Mouse (Mus musculus) right cerebral cortex, postnatal 10 days (tissue): ENCODE data around the gene Rpl5.
"Not testable (repeated sequence)": the region's sequence is repeated elsewhere in the genome, so short reads cannot be mapped to it uniquely, and the experiment has no call there.

Experiments
- DNase-seq, 2 experiments: peaks; one replicate each; pipeline ENCODE4 v3.0.0; 2021; ENCODE audit warnings: low spot score in 2 of 2

Gene Rpl5

GRCm38 (mm10) chr5:107900206-107901013 lies at the start of gene Rpl5:
Gene Rpl5, plus strand, starts transcription at chr5:107900502.
- DNase-seq = peak; percentile 97 to 98

GRCm38 (mm10) chr5:107853807-107854206 lies 46.5 kb upstream of the Rpl5 start:
- peak in 1 of 2 experiments; percentile 39 for DNase-seq

- no peak for DNase-seq
Measured at GRCm38 (mm10) chr5:107854556-107854955, 45.7 kb upstream of the Rpl5 start.

- DNase-seq = no peak
Measured at GRCm38 (mm10) chr5:107855546-107855945, 44.8 kb upstream of the Rpl5 start.

GRCm38 (mm10) chr5:107858963-107859362 lies 41.3 kb upstream of the Rpl5 start:
- DNase-seq = no peak

GRCm38 (mm10) chr5:107863971-107864370 lies 36.3 kb upstream of the Rpl5 start:
- no peak for DNase-seq

GRCm38 (mm10) chr5:107866127-107867126 lies 33.9 kb upstream of the Rpl5 start:
- DNase-seq = peak in 1 of 2 experiments; percentile 32

GRCm38 (mm10) chr5:107867970-107868904 lies 32.1 kb upstream of the Rpl5 start:
- peak; percentile 59 to 60 for DNase-seq

GRCm38 (mm10) chr5:107868905-107869424 lies 31.3 kb upstream of the Rpl5 start:
- peak; percentile 94 to 95 for DNase-seq

- no peak for DNase-seq
Measured at GRCm38 (mm10) chr5:107869701-107870100, 30.6 kb upstream of the Rpl5 start.

GRCm38 (mm10) chr5:107873330-107873729 lies 27.0 kb upstream of the Rpl5 start:
- no peak for DNase-seq

GRCm38 (mm10) chr5:107873886-107874302 lies 26.4 kb upstream of the Rpl5 start:
- DNase-seq = peak in 1 of 2 experiments; percentile 40

- DNase-seq = no peak
Measured at GRCm38 (mm10) chr5:107874561-107875260, 25.6 kb upstream of the Rpl5 start, which contains the start of gene Evi5. Gene Evi5, minus strand, starts transcription at chr5:107875107.

GRCm38 (mm10) chr5:107875261-107875611 lies 25.1 kb upstream of the Rpl5 start:
- DNase-seq = no peak

- no peak for DNase-seq
Measured at GRCm38 (mm10) chr5:107877053-107877452, 23.2 kb upstream of the Rpl5 start.

- no peak for DNase-seq
Measured at GRCm38 (mm10) chr5:107880710-107881109, 19.6 kb upstream of the Rpl5 start.

GRCm38 (mm10) chr5:107889994-107890888 lies 10.1 kb upstream of the Rpl5 start:
- peak; percentile 42 to 46 for DNase-seq

- DNase-seq = not testable (repeated sequence)
Measured at GRCm38 (mm10) chr5:107891515-107891914, 8.8 kb upstream of the Rpl5 start.

GRCm38 (mm10) chr5:107894676-107895075 lies 5.6 kb upstream of the Rpl5 start:
- DNase-seq = no peak
